Mouse (Mus musculus): ENCODE results near the gene Med12l. TPM values are rescaled to one million over a fixed set of nuclear protein-coding genes. Genes with fewer than 3 reads are reported as not detected.

Med12l gene
- total and polyA plus RNA-seq, 2 experiments from 2014 or later = 3.3 to 20.5 TPM

DNA sequence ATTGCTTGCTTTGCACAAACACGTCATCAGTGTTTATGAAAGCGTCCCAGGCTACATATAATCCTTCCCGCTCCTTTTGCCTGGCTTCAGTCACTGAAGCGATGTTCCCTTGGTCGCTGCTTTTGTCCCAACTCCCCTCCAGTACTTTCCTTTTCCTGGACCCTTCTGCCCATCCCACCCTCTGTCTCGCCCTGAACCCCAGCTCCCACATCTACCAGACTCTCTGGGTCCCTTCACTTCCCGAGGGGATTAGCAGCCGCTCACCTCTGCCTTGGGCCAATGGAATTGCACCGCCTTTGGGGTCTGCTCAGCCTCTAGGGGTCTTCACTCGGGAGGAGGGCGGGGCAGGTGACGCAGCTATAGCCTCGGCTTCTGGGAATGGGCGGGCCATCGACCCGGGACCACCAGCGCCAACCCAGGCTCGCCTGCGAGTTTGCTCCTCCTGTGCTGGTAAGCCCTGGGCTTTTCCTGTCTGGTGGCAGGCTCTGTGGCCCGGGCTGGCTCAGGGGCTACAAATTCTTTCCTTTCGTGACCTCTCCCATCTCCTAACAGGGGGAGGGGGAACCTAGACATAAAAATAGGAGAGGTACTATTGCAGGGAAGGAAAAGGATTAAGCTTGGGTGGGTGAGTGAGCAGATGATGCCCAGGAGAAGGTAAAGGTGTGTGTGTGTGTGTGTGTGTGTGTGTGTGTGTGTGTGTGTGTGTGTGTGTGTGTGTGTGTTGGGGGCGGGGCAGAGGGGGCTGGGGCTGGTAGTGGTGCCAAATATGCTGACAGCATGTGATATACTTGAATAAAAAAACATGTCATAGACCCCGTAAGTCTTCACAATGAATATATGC lies 338.7 kb downstream of the Med12l start, which contains the start of gene Igsf10:
Gene Igsf10, minus strand, starts transcription at position 330 of the 841 bp plus-strand sequence.
- DNase-seq (ENCODE audit: low spot score) (peak; percentile 78), ATAC-seq (peak; percentile 96)
- WGBS = 3% methylated on average over 23 of the region's 23 CpGs

DNA sequence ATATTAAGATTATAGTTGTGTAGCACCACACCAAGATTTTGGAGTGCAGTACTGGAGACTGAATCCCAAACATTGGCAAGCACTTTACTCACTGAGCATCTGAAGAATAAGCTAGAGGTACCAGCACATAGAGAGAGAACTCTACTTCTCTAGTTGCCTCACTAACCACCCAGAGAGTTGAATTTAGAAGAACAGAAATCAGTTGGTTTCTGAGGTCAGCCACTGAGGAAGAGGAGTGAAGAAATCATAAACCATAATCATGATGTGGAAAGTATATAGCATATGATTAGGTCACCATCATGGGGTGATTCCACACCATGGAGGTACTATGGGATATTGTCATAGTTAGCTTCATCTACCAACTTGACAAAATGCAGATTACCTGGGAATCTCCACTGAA lies 346.1 kb downstream of the Med12l start:
- Histone ChIP-seq H3K9ac (replicated peaks; ENCODE audit: low read length) (no peak overlapping the region), H3K4me3 (ENCODE audit: low read length) (no peak overlapping the region), H3K36me3 (ENCODE audit: insufficient read depth, low read length) (no peaks in the 10 kb centered on the region), H3K9me3 (ENCODE audit: low read length) (no peaks in the 10 kb centered on the region), H3K27me3 (ENCODE audit: insufficient read depth, low read length) (no peaks in the 10 kb centered on the region), H3K4me2 (ENCODE audit: low read depth, low read length) (no peak overlapping the region), H3K27ac (no peak overlapping the region), H3K4me1 (ENCODE audit: insufficient read depth, low read length) (no peaks in the 10 kb centered on the region)
- no peak for ATAC-seq
- TF ChIP-seq CTCF (IDR thresholded peaks at IDR 0.05; ENCODE audit: low read depth) = no peak
- DNase-seq (ENCODE audit: low spot score) = no peak

More for the DNA sequence above, 338.7 kb downstream of the Med12l start, which contains the start of gene Igsf10:
- H3K9ac ChIP-seq (replicated peaks; ENCODE audit: low read length) = peak within 1 kb of the TSS; percentile 72
- peak within 1 kb of the TSS; percentile 85 for H3K4me3 ChIP-seq (ENCODE audit: low read length)
- peak; percentile 36 for TF ChIP-seq CTCF (IDR thresholded peaks at IDR 0.05; ENCODE audit: low read depth)
- H3K4me1 ChIP-seq (ENCODE audit: insufficient read depth, low read length) = 0 out of 2 replicates have a peak, but pooled peaks cover 6% of the 10 kb centered on the region
- peak within 1 kb of the TSS; percentile 70 for H3K27ac ChIP-seq
- H3K27me3 ChIP-seq (ENCODE audit: insufficient read depth, low read length) = no peaks in the 10 kb centered on the region
- no peaks in the 10 kb centered on the region for H3K36me3 ChIP-seq (ENCODE audit: insufficient read depth, low read length)
- no peaks in the 10 kb centered on the region for H3K9me3 ChIP-seq (ENCODE audit: low read length)
- H3K4me2 ChIP-seq (ENCODE audit: low read depth, low read length) = peak within 1 kb of the TSS; percentile 83

DNA sequence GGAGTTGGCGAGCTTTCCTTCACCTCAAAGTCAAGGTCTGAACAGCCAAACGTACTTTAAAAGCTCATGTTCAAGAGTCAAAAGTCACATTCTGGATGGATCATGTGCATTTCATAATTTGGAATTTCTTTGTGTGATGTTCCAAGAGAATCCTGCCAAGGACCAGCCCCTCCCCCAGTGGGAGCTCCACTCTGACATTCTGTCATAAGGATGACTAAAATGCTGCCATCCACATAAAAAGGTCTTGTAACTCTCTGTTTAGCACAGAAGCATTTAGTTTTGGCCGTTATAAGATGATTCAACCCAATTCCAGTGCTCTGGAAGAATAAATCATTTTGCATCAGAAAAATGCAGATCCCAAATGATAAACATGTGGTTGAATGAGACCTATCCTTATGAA lies 348.5 kb downstream of the Med12l start:
- TF ChIP-seq CTCF (IDR thresholded peaks at IDR 0.05; ENCODE audit: low read depth) = no peak
- no peaks in the 10 kb centered on the region for H3K36me3 ChIP-seq (ENCODE audit: insufficient read depth, low read length)
- no peak for ATAC-seq

DNA sequence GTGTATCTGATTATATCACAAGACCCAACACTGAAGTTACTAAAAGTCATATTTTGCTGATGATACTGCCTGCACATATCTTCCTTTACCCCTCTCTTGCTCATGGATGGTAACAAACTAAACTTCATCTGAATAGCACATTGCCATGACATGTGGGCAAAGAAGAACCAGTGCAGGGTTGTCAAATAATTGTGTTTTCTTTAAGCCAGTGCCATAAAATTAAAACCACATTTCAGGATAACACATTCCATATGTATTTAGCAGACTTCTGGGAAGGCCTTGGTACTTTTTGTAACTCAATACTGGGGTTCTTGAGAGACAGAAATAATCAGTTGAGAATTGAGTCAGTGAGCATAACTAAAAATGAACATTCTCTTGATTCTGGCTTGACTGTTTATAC lies 354.5 kb downstream of the Med12l start:
- TF ChIP-seq CTCF (IDR thresholded peaks at IDR 0.05; ENCODE audit: low read depth) = no peak
- no peak for ATAC-seq
- no peaks in the 10 kb centered on the region for H3K4me1 ChIP-seq (ENCODE audit: insufficient read depth, low read length)
- no peak overlapping the region for H3K4me2 ChIP-seq (ENCODE audit: low read depth, low read length)
- no peaks in the 10 kb centered on the region for H3K9me3 ChIP-seq (ENCODE audit: low read length)
- H3K4me3 ChIP-seq (ENCODE audit: low read length) = no peak overlapping the region
- no peaks in the 10 kb centered on the region for H3K36me3 ChIP-seq (ENCODE audit: insufficient read depth, low read length)
- no peak overlapping the region for H3K9ac ChIP-seq (replicated peaks; ENCODE audit: low read length)
- H3K27me3 ChIP-seq (ENCODE audit: insufficient read depth, low read length) = no peaks in the 10 kb centered on the region
- H3K27ac ChIP-seq = no peak overlapping the region
- DNase-seq (ENCODE audit: low spot score) = no peak

More for the DNA sequence above, 348.5 kb downstream of the Med12l start:
- Histone ChIP-seq H3K9me3 (ENCODE audit: low read length) (no peaks in the 10 kb centered on the region), H3K4me1 (ENCODE audit: insufficient read depth, low read length) (no peaks in the 10 kb centered on the region), H3K4me2 (ENCODE audit: low read depth, low read length) (no peak overlapping the region), H3K9ac (replicated peaks; ENCODE audit: low read length) (no peak overlapping the region), H3K27me3 (ENCODE audit: insufficient read depth, low read length) (no peaks in the 10 kb centered on the region), H3K27ac (no peak overlapping the region), H3K4me3 (ENCODE audit: low read length) (no peak overlapping the region)
- DNase-seq (ENCODE audit: low spot score) = no peak
- 85% methylated on average over 3 of the region's 3 CpGs for WGBS

DNA sequence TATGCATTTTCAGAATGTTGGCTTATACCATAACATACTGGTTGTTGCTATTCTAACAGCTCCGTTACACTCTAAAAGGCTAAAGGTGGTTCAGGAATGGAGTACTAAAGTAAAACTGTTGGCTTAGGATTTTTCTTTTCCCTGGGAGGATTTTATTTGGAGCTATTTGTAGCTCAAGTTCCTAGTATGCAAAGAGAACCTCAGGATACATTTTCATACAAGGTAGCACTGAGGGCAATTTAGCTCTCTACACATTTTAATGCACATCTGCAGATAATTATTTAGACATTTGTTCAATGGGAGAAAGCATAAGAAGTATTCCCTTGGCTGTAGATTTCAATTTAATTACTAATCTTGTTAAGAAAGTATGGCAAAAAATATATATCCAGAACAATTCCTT lies 356.3 kb downstream of the Med12l start:
- H3K9me3 ChIP-seq (ENCODE audit: low read length) = no peaks in the 10 kb centered on the region
- ATAC-seq (no peak), DNase-seq (ENCODE audit: low spot score) (no peak)
- 80% methylated on average over 1 of the region's 1 CpGs for WGBS
- no peaks in the 10 kb centered on the region for H3K36me3 ChIP-seq (ENCODE audit: insufficient read depth, low read length)
- no peak overlapping the region for H3K9ac ChIP-seq (replicated peaks; ENCODE audit: low read length)
- no peaks in the 10 kb centered on the region for H3K27me3 ChIP-seq (ENCODE audit: insufficient read depth, low read length)
- H3K4me3 ChIP-seq (ENCODE audit: low read length) = no peak overlapping the region
- TF ChIP-seq CTCF (IDR thresholded peaks at IDR 0.05; ENCODE audit: low read depth) = no peak
- no peaks in the 10 kb centered on the region for H3K4me1 ChIP-seq (ENCODE audit: insufficient read depth, low read length)
- no peak overlapping the region for H3K4me2 ChIP-seq (ENCODE audit: low read depth, low read length)
- H3K27ac ChIP-seq = no peak overlapping the region

Other genes with a start within 250 kb of the Med12l start
- gene Mindy4b-ps, start 183.5 kb upstream of the Med12l start, total RNA-seq (2014; rRNA removed) = not detected in 2 replicates
- gene Mindy4b-ps, start 183.5 kb upstream of the Med12l start, polyA plus RNA-seq (2015; fragmentation: Nextera tagmentation; extraction: Ambion mirVana) = 0.09 TPM in 1 of 2 replicates, not detected in the other
- gene Clrn1, start 120.5 kb upstream of the Med12l start, total RNA-seq (2014; rRNA removed) = 3.3 and 7.1 TPM in 2 replicates
- 3.7 TPM in 2 replicates for gene Clrn1, start 120.5 kb upstream of the Med12l start, polyA plus RNA-seq (2015; fragmentation: Nextera tagmentation; extraction: Ambion mirVana)
- gene Gpr171, start 96.0 kb downstream of the Med12l start, total RNA-seq (2014; rRNA removed) = not detected in 2 replicates
- gene Gpr171, start 96.0 kb downstream of the Med12l start, polyA plus RNA-seq (2015; fragmentation: Nextera tagmentation; extraction: Ambion mirVana) = 0.58 and 0.78 TPM in 2 replicates
- gene P2ry14, start 147.8 kb downstream of the Med12l start, total RNA-seq (2014; rRNA removed) = 1.7 and 3.0 TPM in 2 replicates
- 4.4 and 4.6 TPM in 2 replicates for gene P2ry14, start 147.8 kb downstream of the Med12l start, polyA plus RNA-seq (2015; fragmentation: Nextera tagmentation; extraction: Ambion mirVana)
- not detected in 2 replicates for gene Gpr87, start 189.3 kb downstream of the Med12l start, total RNA-seq (2014; rRNA removed)
- gene Gpr87, start 189.3 kb downstream of the Med12l start, polyA plus RNA-seq (2015; fragmentation: Nextera tagmentation; extraction: Ambion mirVana) = 0.13 TPM in 1 of 2 replicates, not detected in the other
- gene P2ry13, start 205.1 kb downstream of the Med12l start, total RNA-seq (2014; rRNA removed) = 3.6 and 4.4 TPM in 2 replicates
- 2.2 and 2.5 TPM in 2 replicates for gene P2ry13, start 205.1 kb downstream of the Med12l start, polyA plus RNA-seq (2015; fragmentation: Nextera tagmentation; extraction: Ambion mirVana)

All from hindbrain, postnatal 0 days (tissue).